Mouse (Mus musculus): ENCODE measurements around the gene Olfr156. TPM values are rescaled to one million over a fixed set of nuclear protein-coding genes. Genes with fewer than 3 reads are reported as not detected.
"Not testable (repeated sequence)": the region's sequence is repeated elsewhere in the genome, so short reads cannot be mapped to it uniquely, and the experiment has no call there.

Olfr156 gene
- total RNA-seq (2022), result not detected

GRCm38 (mm10) chr4:43823845-43824337 lies at the start of gene Olfr156:
Olfr156 (minus strand) TSS chr4:43823895.
- peak; percentile 2 for DNase-seq (ENCODE audit: low spot score)

DNA sequence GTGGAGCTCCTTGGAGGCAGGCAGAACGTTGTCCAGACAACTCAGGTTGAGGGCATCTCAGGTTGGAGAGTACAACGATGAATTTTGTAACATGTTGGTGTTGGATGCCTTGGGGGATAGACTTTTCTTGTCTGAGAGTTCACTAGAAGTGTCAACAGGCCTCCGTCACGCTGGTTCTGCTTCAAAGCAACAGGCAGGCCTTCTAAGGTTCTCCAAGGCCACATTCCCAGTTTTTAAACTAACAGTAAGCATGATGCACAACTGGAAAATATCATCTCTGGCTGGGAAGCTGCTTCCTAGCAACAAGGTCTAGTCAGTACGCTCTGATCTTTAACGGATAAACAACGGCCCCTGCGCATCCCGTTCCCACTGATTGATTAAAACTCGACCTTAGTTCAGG lies 46.1 kb upstream of the Olfr156 start:
- DNase-seq (ENCODE audit: low spot score), result no peak

- no peak for DNase-seq (ENCODE audit: low spot score)
These were observed 39.6 kb upstream of the Olfr156 start for GRCm38 (mm10) chr4:43863298-43863697.

- peak; percentile 74 for DNase-seq (ENCODE audit: low spot score)
These were observed 37.2 kb upstream of the Olfr156 start for GRCm38 (mm10) chr4:43860744-43861519.

DNA sequence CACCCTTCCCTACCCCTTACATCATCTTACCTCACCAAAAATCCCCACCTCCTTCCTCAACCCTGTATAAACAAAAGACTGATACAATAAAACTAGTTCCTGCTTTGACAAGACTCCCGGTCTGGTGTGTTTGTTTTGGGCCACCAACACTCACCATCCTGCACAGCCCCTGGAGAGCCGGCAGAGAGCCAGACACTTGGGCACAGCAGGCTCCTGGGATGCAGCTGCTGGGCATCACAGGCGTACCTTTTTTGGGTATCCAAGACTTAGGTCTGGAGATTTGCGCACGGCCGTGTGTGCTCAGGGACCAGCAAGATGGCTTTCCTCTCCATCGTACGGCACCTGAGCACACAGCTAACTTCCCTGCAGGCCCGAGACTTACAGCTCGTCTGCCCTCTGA lies 36.2 kb upstream of the Olfr156 start:
- DNase-seq (ENCODE audit: low spot score), result no peak

GRCm38 (mm10) chr4:43854101-43854500 lies 30.4 kb upstream of the Olfr156 start:
- DNase-seq (ENCODE audit: low spot score), result no peak

- no peak for DNase-seq (ENCODE audit: low spot score)
These were observed 27.6 kb upstream of the Olfr156 start, which contains the start of gene Olfr155 for GRCm38 (mm10) chr4:43851265-43851664. Olfr155 (plus strand) TSS chr4:43851565.

DNA sequence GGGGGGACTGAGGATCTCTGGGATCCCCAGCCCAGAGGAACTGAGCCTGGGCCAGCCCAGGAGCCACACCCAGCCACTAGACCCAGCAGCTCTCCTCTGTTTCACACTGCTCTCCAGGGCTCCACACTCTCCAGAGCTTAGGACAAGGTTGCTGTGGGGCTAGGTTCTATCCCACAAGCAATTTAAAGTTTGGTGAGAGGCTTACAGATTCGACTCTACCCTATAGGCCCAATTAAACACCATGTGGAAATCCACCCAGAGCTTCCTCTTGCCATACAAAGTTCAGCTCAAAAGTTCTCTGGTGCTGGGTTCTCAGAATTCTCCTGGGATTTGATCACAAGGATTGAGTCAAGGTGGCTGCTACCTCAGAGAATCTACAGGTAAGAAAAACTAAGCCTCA lies 16.4 kb upstream of the Olfr156 start, which contains the start of gene Olfr157:
TSS of gene Olfr157 (minus strand) at position 101 of the 400 bp plus-strand sequence.
- DNase-seq (ENCODE audit: low spot score), result no peak

- no peak for DNase-seq (ENCODE audit: low spot score)
These were observed 14.6 kb upstream of the Olfr156 start for GRCm38 (mm10) chr4:43838326-43838725.

GRCm38 (mm10) chr4:43834749-43835148 lies 11.1 kb upstream of the Olfr156 start:
- no peak for DNase-seq (ENCODE audit: low spot score)

- no peak for DNase-seq (ENCODE audit: low spot score)
These were observed 10.1 kb upstream of the Olfr156 start for GRCm38 (mm10) chr4:43833752-43834151.

DNA sequence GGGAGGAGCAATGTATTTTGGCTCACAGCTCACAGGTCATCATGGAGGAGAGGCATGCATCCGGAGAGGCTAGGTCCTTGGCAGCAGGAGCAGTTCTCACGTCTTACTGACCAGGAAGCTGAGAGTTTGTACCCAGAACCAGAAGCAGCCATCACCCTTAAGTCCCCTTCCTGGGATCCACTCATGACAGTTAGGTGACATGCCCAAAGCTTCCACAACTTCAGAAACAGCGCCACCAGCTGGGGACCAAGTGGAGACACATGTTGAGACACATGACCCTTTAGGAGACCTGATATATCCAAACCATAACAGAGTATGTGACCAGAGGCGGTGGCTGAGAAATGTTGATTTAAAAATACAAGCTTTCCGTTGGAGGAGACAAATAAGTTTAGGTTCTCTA lies 8.3 kb upstream of the Olfr156 start:
- no peak for DNase-seq (ENCODE audit: low spot score)

DNA sequence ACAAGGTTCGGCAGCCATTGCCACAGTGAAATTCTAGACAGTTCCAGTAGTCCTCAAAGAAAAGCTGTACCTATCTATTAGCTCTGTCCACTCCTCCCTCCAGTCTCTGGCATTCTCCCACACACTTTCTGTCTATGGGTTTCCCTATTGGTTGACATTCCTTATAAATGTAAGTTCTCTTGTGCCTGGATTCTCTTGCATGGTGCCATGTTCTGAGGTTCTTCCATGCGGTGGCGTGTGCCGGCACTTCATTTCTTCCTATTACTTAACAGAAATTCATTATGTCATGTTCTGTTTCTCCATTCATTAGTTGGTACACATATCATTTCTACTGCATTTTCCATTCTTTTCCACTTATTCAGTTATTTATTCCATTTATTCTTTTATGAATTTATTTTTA lies 5.1 kb upstream of the Olfr156 start:
- DNase-seq (ENCODE audit: low spot score), result no peak

- DNase-seq (ENCODE audit: low spot score), result no peak
These were observed 672 bp downstream of the Olfr156 start for GRCm38 (mm10) chr4:43822896-43823550.

DNA sequence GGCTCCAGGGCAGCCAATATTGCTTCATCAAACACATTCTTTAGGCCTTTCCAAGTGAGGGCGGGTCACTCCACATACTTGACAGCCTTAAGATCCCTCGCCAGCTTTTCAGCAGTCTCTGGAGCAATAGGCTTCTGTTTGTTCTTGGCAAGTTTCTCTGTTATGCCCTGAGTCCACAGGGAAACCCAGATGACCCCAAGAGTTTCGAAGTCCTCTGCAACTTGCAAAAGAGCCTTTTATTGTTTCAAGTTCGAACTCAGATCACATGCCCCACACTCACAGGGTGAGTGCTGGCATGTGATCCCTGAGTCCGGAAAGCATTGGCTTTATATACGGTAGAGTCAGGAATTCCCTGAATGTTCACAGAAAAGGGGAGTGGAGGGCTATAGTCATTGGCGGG lies 24.8 kb downstream of the Olfr156 start:
- no peak for DNase-seq (ENCODE audit: low spot score)

GRCm38 (mm10) chr4:43795844-43796243 lies 27.9 kb downstream of the Olfr156 start:
- not testable (repeated sequence) for DNase-seq (ENCODE audit: low spot score)

DNA sequence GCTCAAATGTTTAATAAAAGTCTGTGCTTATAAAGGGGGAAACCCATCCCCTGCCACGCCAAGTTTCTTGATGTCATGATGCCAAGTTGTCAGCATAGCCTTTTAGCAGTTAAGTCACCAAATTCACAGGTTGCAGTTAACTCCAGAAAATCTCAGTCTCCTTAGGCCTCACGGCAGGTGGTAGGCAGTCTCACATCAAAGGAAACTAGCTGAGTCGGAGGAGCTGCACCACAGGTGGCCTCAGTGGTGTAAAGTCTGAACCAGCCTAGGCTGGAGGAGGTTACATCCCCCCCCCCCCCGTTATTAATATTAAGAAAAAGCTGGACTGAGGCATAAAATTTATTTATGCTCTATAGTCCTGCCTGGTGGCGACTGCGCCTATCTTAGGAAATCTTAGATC lies 28.4 kb downstream of the Olfr156 start:
- no peak for DNase-seq (ENCODE audit: low spot score)

- no peak for DNase-seq (ENCODE audit: low spot score)
These were observed 51.4 kb downstream of the Olfr156 start for GRCm38 (mm10) chr4:43772304-43772703.

- no peak for DNase-seq (ENCODE audit: low spot score)
These were observed 52.1 kb downstream of the Olfr156 start for GRCm38 (mm10) chr4:43771626-43772025.

DNA sequence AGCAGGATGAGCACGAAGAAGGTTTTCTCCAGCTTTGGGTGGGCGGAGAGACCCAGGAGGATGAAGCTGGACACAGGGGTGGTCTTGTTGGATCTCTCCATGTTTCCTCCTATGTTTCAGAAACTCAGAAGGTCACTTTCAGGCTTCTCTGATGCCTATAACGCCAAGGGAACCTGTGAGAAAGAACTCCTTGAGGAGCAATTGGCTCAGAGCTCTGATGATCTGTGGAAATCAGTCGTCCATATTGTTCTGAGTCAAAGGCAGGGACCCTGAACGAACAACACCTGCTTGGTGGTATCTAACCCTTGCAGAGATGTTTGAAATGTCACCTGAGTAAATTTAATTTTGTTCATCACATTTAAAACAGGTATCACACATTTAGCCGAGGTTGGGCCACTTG lies 52.8 kb downstream of the Olfr156 start, which contains the start of gene Olfr159:
TSS of gene Olfr159 (minus strand) at position 101 of the 400 bp plus-strand sequence.
- DNase-seq (ENCODE audit: low spot score), result no peak

All from heart, adult 8-10 months (tissue).